Mouse (Mus musculus): ENCODE measurements around the gene Ndufb5. TPM values are rescaled to one million over a fixed set of nuclear protein-coding genes. Genes with fewer than 3 reads are reported as not detected.
A peak's percentile ranks its signal among the peaks of the same experiment; 100 is the strongest.

The Ndufb5 gene
- total and polyA plus RNA-seq, 3 experiments, result 213 to 502 (median 241) TPM

- TF ChIP-seq NELFE (IDR thresholded peaks at IDR 0.05; ENCODE audit: low read depth, low read length) (no peak), KAT2A (conservative IDR thresholded peaks at IDR 0.05; ENCODE audit: low read depth, low read length) (no peak), POLR2AphosphoS2 (IDR thresholded peaks at IDR 0.05; ENCODE audit: low read length) (no peak), USF2 (IDR thresholded peaks at IDR 0.05; ENCODE audit: borderline replicate concordance in 1 of 2, insufficient read depth in 1 of 2, low read depth in 1 of 2, low read length in 2 of 2) (no peak), MYC (IDR thresholded peaks at IDR 0.05; ENCODE audit: low read depth, low read length) (peak; percentile 65; the same call in 1 of the 2 replicates), POLR2AphosphoS5 (IDR thresholded peaks at IDR 0.05; ENCODE audit: borderline replicate concordance, low read depth, low read length) (no peak), JUND (IDR thresholded peaks at IDR 0.05; ENCODE audit: low read depth, low read length) (no peak), HCFC1 (IDR thresholded peaks at IDR 0.05; ENCODE audit: low read depth, low read length) (no peak), MEF2A (IDR thresholded peaks at IDR 0.05; ENCODE audit: extremely low read depth, insufficient replicate concordance, low read depth, low read length, poor library complexity, severe bottlenecking) (0 out of 2 replicates have a peak, but pooled peaks have one; percentile 12), MAFK (IDR thresholded peaks at IDR 0.05; ENCODE audit: borderline replicate concordance, low read depth, low read length) (no peak), CTCF (IDR thresholded peaks at IDR 0.05 in 2 of 3, conservative IDR thresholded peaks at IDR 0.05 in 1 of 3; ENCODE audit: control insufficient read depth in 1 of 3, insufficient read depth in 1 of 3, low read depth in 2 of 3, low read length in 3 of 3, poor library complexity in 1 of 3, severe bottlenecking in 1 of 3) (peak in 2 of 3 experiments; percentile 43 to 64; a peak in 4 of 6 replicates), GATA1 (IDR thresholded peaks at IDR 0.05; ENCODE audit: low read depth, low read length) (peak; percentile 19; the same call in 1 of the 2 replicates), TCF12 (IDR thresholded peaks at IDR 0.05; ENCODE audit: low read depth, low read length) (no peak), ETS1 (IDR thresholded peaks at IDR 0.05; ENCODE audit: low read depth, low read length) (peak; percentile 40; the same call in 1 of the 2 replicates), GABPA (IDR thresholded peaks at IDR 0.05; ENCODE audit: low read depth, low read length) (no peak), CHD1 (IDR thresholded peaks at IDR 0.05; ENCODE audit: low read depth, low read length) (0 out of 2 replicates have a peak, but pooled peaks have one; percentile 32), RAD21 (IDR thresholded peaks at IDR 0.05; ENCODE audit: low read depth, low read length) (peak; percentile 74), TBP (IDR thresholded peaks at IDR 0.05; ENCODE audit: low read depth, low read length) (no peak), ZNF384 (IDR thresholded peaks at IDR 0.05; ENCODE audit: low read depth, low read length) (no peak)
Observed at GRCm38 (mm10) chr3:32694737-32695582, 41.8 kb upstream of the Ndufb5 start (continued).

DNA sequence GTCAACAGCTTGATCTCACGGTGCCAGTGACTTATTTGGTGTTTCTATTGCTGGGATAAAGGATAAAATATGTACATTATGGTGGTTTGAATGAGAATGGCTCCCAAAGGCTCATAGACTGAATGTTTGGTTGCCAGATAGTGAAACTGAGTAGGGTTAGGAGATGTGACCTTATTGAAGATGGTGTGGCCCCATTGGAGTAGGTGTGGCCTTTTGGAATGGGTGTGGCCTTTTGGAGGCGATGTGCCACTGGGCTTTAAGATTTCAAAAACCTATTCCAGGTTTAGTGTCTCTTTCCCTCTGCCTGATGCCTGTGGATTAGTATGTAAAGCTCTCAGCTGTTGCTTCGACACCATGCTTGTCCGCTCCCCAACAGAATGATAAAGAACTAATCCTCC lies 41.2 kb upstream of the Ndufb5 start:
- DNase-seq (ENCODE audit: low read depth, low spot score), result peak; percentile 72
- no peaks in the 10 kb centered on the region for H3K27me3 ChIP-seq (ENCODE audit: control insufficient read depth in 1 of 2, insufficient read depth in 2 of 2, low read length in 2 of 2)
- H3K27ac ChIP-seq (ENCODE audit: control insufficient read depth, low read depth, low read length), result peak overlapping the region; percentile 53
- peak overlapping the region; percentile 31; the same call in 1 of the 2 replicates for H3K9ac ChIP-seq (ENCODE audit: control insufficient read depth, low read depth, low read length, poor library complexity, severe bottlenecking)
- peak overlapping the region; percentile 36 to 53 for H3K4me3 ChIP-seq (ENCODE audit: control insufficient read depth in 1 of 2, insufficient read depth in 1 of 2, low read depth in 2 of 2, low read length in 2 of 2)
- H3K79me2 ChIP-seq (ENCODE audit: control insufficient read depth, insufficient read depth, low read length, poor library complexity), result no peaks in the 10 kb centered on the region
- TF ChIP-seq RCOR1 (IDR thresholded peaks at IDR 0.05; ENCODE audit: low read depth, low read length) (no peak), CHD1 (IDR thresholded peaks at IDR 0.05; ENCODE audit: low read depth, low read length) (0 out of 2 replicates have a peak, but pooled peaks have one; percentile 11)
- H3K4me1 ChIP-seq (ENCODE audit: control insufficient read depth in 1 of 2, insufficient read depth in 2 of 2, low read length in 2 of 2), result peaks cover 22 to 24% of the 10 kb centered on the region in 2 experiments
- peaks cover 0 to 31% of the 10 kb centered on the region in 2 experiments; a peak in 2 of 4 replicates for H3K36me3 ChIP-seq (ENCODE audit: control insufficient read depth in 1 of 2, insufficient read depth in 2 of 2, low read length in 2 of 2)
- H3K9me3 ChIP-seq (replicated peaks; ENCODE audit: insufficient read depth, low read length), result no peaks in the 10 kb centered on the region

Data from MEL (cell line).